Mouse (Mus musculus) midbrain, embryonic 10.5 days (tissue): ENCODE measurements around the gene Abcd3. TPM values are rescaled to one million over a fixed set of nuclear protein-coding genes. Genes with fewer than 3 reads are reported as not detected.
A peak's percentile ranks its signal among the peaks of the same experiment; 100 is the strongest.

Source experiments
- DNase-seq: peaks from one replicate; pipeline ENCODE4 v3.0.0-alpha.2; 2017; ENCODE audit warnings: low spot score
- H3K27ac ChIP-seq: fragments of 300-500 bp; sonication (generic); replicated peaks from 2 replicates; pipeline ENCODE4 v1.5.1; 2016; ENCODE audit warnings: mild to moderate bottlenecking
- H3K27me3 ChIP-seq: fragments of 300-500 bp; sonication (generic); 2 replicates; pipeline ENCODE4 v1.6.1; 2016; ENCODE audit warnings: low read depth, mild to moderate bottlenecking; ENCODE audit not compliant: poor library complexity, severe bottlenecking
- H3K36me3 ChIP-seq: fragments of 300-500 bp; sonication (generic); 2 replicates; pipeline ENCODE4 v1.6.1; 2016; ENCODE audit warnings: mild to moderate bottlenecking, moderate library complexity
- H3K4me1 ChIP-seq: fragments of 300-500 bp; sonication (generic); 2 replicates; pipeline ENCODE4 v1.6.1; 2016
- H3K4me3 ChIP-seq: fragments of 300-500 bp; sonication (generic); 2 replicates; pipeline ENCODE4 v1.5.1; 2016; ENCODE audit warnings: mild to moderate bottlenecking, moderate library complexity
- H3K9me3 ChIP-seq: fragments of 300-500 bp; sonication (generic); replicated peaks from 2 replicates; pipeline ENCODE4 v1.6.1; 2016; ENCODE audit warnings: mild to moderate bottlenecking
- WGBS: fragments of 180-500 bp; shearing (Covaris S2); methylation state at CpG from one replicate; pipeline ENCODE4 v1.1.7; 2016; 5-methylcytosine and 5-hydroxymethylcytosine counted together
- polyA plus RNA-seq: library from polyadenylated mRNA; unstranded; fragments of >200 nt; fragmentation: Nextera tagmentation; extraction: Ambion mirVana; gene quantifications from 2 replicates; pipeline ENCODE4 v1.2.1, GENCODE M21; 2016

The Abcd3 gene
- polyA plus RNA-seq, 1 experiment from 2014 or later, result 41.3 TPM

DNA sequence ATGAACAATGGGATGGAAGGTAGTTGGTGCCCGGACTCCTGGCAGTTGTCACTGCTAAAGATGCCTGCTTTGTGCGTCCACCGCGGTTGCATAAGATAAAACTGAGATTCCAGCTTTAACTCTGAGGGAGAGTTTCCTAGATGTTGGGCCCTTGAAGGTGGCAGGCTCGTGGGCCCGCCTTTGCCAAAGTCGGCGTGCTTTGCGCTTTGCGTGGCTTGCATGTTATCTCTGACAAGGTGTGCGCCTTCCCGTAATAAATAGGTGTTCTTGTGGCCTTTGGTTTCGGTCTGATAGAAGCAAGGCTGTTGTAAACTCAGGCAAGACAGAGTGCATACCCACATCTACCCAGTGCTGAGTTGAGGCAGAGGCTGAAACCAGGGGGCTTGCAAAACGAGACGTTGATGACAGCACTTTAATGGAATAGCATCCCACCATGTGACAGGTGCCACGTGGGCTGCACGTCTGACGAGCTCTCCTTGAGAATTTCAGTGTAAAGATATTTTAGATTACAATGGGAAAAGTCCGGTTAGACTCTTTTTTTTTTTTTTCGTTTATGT is 91.1 kb downstream of the Abcd3 start:
- H3K36me3 ChIP-seq, result no peaks in the 10 kb centered on the region
- H3K4me1 ChIP-seq, result peaks cover 49% of the 10 kb centered on the region
- 8% methylated on average over 20 of the region's 20 CpGs for WGBS
- H3K27ac ChIP-seq, result peak overlapping the region; percentile 82
- no peaks in the 10 kb centered on the region for H3K9me3 ChIP-seq
- DNase-seq, result no peak
- peak overlapping the region; percentile 71 for H3K4me3 ChIP-seq
- H3K27me3 ChIP-seq, result peaks cover 79% of the 10 kb centered on the region

DNA sequence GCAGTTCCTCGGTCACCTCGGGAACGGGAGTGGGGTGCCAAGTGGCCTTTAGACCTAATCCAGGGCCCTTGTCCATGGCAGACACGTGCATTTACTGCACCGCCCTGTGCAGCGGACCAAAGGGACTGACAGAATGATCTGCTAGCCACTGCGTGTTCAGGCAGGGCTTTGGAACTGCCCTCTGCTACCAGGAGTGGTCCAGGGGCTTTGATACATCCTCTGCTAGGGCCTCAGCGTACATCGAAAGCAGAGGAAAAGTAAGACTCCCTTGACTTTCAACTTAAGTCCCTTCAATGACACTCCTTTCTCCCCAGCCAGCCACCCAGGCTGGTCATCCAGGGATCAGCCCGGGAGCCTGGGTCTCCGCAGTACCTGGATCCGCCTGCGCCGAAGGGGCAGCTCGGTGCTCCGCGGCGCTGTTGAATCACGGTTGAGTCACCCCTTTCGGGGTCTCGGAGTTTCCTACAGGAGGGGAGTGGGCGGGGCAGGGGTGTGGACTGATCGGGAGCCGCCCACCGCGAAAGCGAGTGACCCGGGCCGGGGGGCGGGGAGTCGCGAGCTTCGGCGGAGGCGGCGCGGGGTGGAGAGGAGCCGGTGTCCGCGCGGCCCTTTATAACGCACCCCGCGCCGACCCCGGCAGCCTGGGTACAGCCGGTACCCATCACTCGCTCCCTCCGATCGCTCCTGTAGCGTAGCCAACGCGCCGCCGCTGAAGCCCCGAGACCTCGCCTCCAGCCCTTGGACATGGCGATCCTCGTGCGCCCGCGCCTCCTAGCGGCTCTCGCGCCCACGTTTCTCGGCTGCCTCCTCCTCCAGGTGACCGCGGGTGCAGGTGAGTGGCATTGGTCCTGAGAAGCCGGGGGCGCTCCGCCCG is 91.9 kb downstream of the Abcd3 start, which contains the start of gene F3:
F3 (plus strand) TSS at position 567 of the 874 bp plus-strand sequence.
- Histone ChIP-seq H3K27me3 (peaks cover 81% of the 10 kb centered on the region), H3K36me3 (no peaks in the 10 kb centered on the region), H3K4me3 (peak within 1 kb of the TSS; percentile 71), H3K4me1 (peaks cover 45% of the 10 kb centered on the region), H3K9me3 (no peaks in the 10 kb centered on the region), H3K27ac (peak within 1 kb of the TSS; percentile 82)
- peak; percentile 86 for DNase-seq
- under 1% methylated on average over 72 of the region's 73 CpGs for WGBS

DNA sequence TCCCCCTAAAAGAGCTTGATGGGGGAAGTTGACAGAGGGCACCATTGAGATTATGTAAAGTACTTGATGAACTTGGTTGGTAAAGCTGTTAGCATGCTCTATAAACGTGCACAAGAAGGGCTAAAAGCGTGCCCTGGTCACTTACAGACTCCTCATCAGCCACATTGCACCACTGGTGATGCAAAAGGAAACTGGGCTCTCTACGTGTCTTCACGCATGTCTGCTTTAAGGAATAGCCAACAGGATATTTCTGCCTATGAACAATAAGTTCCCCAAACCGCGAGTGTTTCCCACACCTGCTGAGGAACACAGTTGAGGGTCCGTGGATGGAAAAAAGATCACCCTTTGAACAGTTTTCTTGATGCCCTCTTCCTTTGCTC is 93.4 kb downstream of the Abcd3 start:
- H3K9me3 ChIP-seq, result no peaks in the 10 kb centered on the region
- peaks cover 45% of the 10 kb centered on the region for H3K4me1 ChIP-seq
- H3K36me3 ChIP-seq, result no peaks in the 10 kb centered on the region
- H3K27me3 ChIP-seq, result peaks cover 74% of the 10 kb centered on the region
- H3K4me3 ChIP-seq, result no peak overlapping the region
- no peak overlapping the region for H3K27ac ChIP-seq
- WGBS, result 67% methylated on average over 7 of the region's 7 CpGs
- no peak for DNase-seq

DNA sequence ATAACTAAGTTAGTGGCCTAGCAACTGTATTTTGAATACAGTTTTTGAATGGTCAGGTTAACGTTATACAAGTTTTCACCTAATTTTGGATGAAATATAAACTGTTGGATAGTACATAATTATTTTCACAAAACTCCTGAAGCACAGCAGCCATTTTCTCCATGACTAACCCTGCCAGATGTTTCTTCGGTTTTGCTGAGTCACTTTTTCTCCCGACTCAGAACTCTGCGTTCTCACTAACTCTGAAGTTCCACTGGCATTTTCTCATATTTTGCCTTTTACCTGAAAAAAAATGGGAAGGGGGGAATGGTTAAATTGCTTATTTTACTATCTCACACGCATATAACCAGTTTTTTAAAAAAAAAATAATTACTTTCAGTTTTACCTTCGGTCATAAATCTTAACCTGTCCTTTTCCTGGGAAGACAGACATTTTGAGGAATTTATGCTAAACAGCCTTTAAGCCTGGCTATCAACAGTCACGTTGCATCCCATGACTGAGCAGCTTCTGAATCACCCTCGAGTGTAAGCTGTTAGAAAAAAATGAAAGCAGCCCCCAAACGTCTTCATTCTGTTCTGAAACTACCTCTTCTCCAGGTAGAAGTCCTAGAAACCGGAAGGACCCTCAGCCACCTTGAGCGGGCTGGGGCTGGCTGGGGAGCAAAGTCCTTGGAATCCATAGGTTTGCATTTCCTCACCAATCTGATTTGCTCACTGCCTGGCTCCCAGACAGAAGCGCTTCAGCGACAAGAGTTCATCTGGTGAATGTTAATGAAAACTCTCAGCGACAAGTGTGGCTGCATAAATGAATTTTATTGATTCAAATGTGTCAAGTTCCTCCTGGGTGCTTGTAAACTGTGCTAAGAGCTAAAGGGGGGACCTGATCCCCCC is 94.1 kb downstream of the Abcd3 start:
- H3K4me3 ChIP-seq, result no peak overlapping the region
- DNase-seq, result no peak
- WGBS, result 58% methylated on average over 14 of the region's 14 CpGs
- no peak overlapping the region for H3K27ac ChIP-seq
- peaks cover 45% of the 10 kb centered on the region for H3K4me1 ChIP-seq
- no peaks in the 10 kb centered on the region for H3K9me3 ChIP-seq
- peaks cover 69% of the 10 kb centered on the region for H3K27me3 ChIP-seq
- H3K36me3 ChIP-seq, result no peaks in the 10 kb centered on the region

DNA sequence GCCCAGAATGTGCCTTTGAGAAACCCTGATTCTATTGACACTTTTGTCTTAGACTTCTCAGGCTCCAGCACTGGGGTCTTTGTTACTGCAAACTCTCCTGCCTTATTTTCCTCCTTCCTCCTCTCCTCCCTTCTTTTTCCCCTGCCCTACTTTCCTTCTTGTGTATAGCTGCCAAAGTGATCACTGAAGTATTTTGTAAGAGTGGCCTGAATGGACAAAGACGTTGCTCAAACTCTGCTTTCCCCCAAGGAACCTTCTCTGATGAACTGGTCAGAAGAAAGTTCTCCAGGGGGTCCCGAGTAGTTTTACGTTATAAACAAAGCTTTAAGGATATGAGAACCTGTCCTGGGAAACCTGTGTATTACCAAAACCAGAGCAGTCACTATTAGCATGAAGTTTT is 95.4 kb downstream of the Abcd3 start:
- Histone ChIP-seq H3K27ac (no peak overlapping the region), H3K4me3 (no peak overlapping the region), H3K9me3 (no peaks in the 10 kb centered on the region), H3K27me3 (peaks cover 56% of the 10 kb centered on the region), H3K4me1 (peaks cover 44% of the 10 kb centered on the region), H3K36me3 (no peaks in the 10 kb centered on the region)
- 82% methylated on average over 3 of the region's 3 CpGs for whole genome bisulfite sequencing
- DNase-seq, result no peak

GRCm38 (mm10) chr3:121718679-121719078 is 96.4 kb downstream of the Abcd3 start:
- H3K9me3 ChIP-seq, result no peaks in the 10 kb centered on the region
- H3K4me3 ChIP-seq, result no peak overlapping the region
- no peaks in the 10 kb centered on the region for H3K36me3 ChIP-seq
- H3K27ac ChIP-seq, result no peak overlapping the region; the same call in 1 of the 2 replicates
- 77% methylated on average over 8 of the region's 8 CpGs for WGBS
- peaks cover 34% of the 10 kb centered on the region for H3K4me1 ChIP-seq
- H3K27me3 ChIP-seq, result peaks cover 45% of the 10 kb centered on the region
- DNase-seq, result no peak

DNA sequence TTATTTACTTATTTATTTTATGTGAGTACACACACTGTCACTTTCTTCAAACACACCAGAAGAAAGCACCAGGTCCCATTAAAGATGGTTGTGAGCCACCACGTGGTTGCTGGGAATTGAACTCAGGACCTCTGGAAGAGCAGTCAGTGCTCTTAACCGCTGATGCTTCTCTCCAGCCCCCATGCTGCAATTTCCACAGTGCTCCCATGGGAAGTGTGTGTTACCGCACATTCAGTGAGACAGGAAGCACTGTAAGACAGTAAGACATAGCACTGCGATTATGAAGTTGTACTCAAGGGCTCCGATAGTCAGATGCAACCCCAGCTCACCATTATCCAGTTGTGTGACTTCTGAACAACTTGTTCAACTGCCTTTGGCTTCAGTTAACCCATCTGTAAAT is 98.6 kb downstream of the Abcd3 start:
- peaks cover 24% of the 10 kb centered on the region for H3K27me3 ChIP-seq
- H3K4me1 ChIP-seq, result peaks cover 16% of the 10 kb centered on the region
- no peaks in the 10 kb centered on the region for H3K36me3 ChIP-seq
- H3K9me3 ChIP-seq, result no peaks in the 10 kb centered on the region
- no peak overlapping the region for H3K4me3 ChIP-seq
- no peak overlapping the region for H3K27ac ChIP-seq
- 88% methylated on average over 5 of the region's 5 CpGs for WGBS
- no peak for DNase-seq

GRCm38 (mm10) chr3:121715741-121716459 is 99.2 kb downstream of the Abcd3 start:
- Histone ChIP-seq H3K4me3 (no peak overlapping the region), H3K27me3 (peaks cover 19% of the 10 kb centered on the region), H3K27ac (no peak overlapping the region), H3K4me1 (peaks cover 10% of the 10 kb centered on the region; the same call in 1 of the 2 replicates), H3K36me3 (no peaks in the 10 kb centered on the region), H3K9me3 (no peaks in the 10 kb centered on the region)
- DNase-seq, result no peak
- WGBS, result 92% methylated on average over 6 of the region's 6 CpGs

DNA sequence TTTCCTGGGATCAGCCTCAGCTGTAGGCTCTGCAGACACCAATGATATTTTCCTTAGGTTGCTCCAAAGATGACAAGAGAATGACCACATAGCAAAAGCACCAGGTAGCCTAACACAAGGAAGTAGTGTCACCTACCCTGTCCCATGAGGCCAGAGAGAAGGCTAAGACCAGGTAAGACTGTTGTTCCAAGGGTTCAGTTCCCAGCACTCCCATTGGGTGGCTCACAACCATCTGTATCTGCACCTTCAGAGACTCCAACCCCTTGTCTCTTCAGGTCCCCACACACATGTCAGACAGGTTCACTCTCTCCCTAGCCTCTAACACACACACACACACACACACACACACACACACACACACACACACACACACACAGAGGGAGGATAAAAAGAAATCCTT is 99.8 kb downstream of the Abcd3 start:
- Histone ChIP-seq H3K27me3 (peaks cover 13% of the 10 kb centered on the region), H3K36me3 (no peaks in the 10 kb centered on the region)
- DNase-seq, result no peak

GRCm38 (mm10) chr3:121714461-121714860 is 100.6 kb downstream of the Abcd3 start:
- H3K4me1 ChIP-seq, result peaks cover 6% of the 10 kb centered on the region; the same call in 1 of the 2 replicates
- DNase-seq, result no peak
- WGBS, result 96% methylated on average over 2 of the region's 2 CpGs
- no peaks in the 10 kb centered on the region for H3K9me3 ChIP-seq
- H3K27me3 ChIP-seq, result peaks cover 7% of the 10 kb centered on the region
- H3K36me3 ChIP-seq, result no peaks in the 10 kb centered on the region
- no peak overlapping the region for H3K27ac ChIP-seq
- no peak overlapping the region for H3K4me3 ChIP-seq

More for the DNA sequence above, 99.8 kb downstream of the Abcd3 start:
- Histone ChIP-seq H3K27ac (no peak overlapping the region), H3K9me3 (no peaks in the 10 kb centered on the region), H3K4me1 (peaks cover 10% of the 10 kb centered on the region; the same call in 1 of the 2 replicates), H3K4me3 (no peak overlapping the region)

DNA sequence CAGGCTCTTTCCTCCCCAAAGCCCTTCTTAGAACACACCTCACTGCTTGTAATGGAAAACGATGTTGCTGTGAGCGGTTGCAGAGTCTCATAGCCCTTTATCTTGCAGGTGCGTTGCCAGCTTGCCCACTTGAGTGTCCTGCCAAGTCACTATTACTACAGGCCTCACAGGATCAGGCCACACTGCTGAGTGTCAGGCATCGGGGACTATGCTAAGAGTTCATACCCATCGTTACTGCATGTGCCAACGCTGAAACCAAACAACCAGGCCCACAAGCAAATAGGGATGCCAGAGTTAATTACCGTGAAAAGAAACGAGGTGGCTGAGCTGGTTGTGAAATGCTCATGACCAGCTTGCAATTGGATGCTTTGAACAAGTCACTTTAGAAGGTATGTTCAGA is 101.3 kb downstream of the Abcd3 start:
- no peak overlapping the region for H3K4me3 ChIP-seq
- no peaks in the 10 kb centered on the region for H3K36me3 ChIP-seq
- 0 out of 2 replicates have a peak overlapping the region, but pooled peaks have one; percentile 17 for H3K27ac ChIP-seq
- peaks cover under 1% of the 10 kb centered on the region; the same call in 1 of the 2 replicates for H3K27me3 ChIP-seq
- H3K9me3 ChIP-seq, result no peaks in the 10 kb centered on the region
- no peak for DNase-seq
- H3K4me1 ChIP-seq, result no peaks in the 10 kb centered on the region
- WGBS, result 88% methylated on average over 8 of the region's 8 CpGs

DNA sequence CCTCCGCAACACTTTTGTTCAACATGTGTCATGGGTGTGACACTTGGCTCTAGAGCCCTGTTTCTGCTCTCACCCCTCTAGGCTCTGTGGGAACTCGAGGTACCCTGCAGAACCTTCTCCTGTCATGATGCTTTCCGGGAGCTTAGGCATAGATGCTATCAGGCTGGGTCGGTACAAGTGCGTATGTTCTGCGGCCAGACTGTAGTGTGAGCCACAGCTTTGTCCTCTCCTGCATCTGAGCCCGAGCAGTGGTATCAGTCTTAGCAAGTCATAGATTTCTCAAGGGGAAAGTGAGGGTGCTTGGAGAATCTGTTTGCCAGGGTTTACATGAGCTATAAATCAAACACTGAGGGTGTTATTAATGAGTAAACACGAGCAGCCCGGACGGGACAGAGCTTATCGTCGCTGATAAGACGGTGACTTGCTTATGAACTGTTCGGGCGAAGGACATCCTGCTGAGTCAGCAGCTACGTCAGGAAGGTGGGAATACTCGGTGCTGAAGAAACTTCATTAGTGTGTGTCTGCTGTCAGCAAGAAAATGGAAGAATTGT is 101.9 kb downstream of the Abcd3 start:
- Histone ChIP-seq H3K4me3 (no peak overlapping the region), H3K36me3 (no peaks in the 10 kb centered on the region), H3K27me3 (no peaks in the 10 kb centered on the region; the same call in 1 of the 2 replicates), H3K27ac (no peak overlapping the region), H3K4me1 (no peaks in the 10 kb centered on the region), H3K9me3 (no peaks in the 10 kb centered on the region)
- WGBS, result 84% methylated on average over 17 of the region's 17 CpGs
- DNase-seq, result no peak
